Mouse (Mus musculus) liver, embryonic 12.5 days (tissue): ENCODE results near the gene Rnaseh2a. TPM values are rescaled to one million over a fixed set of nuclear protein-coding genes. Genes with fewer than 3 reads are reported as not detected.

ENCODE experiments used
- ATAC-seq: fragments of 200-750 bp; cut with Nextera tagmentation; 2 replicates; pipeline ENCODE4 v1.8.0; 2017; ENCODE audit warnings: moderate number of reproducible peaks, mild to moderate bottlenecking, moderate library complexity
- H3K27ac ChIP-seq: fragments of 300-500 bp; sonication (generic); 2 replicates; pipeline ENCODE4 v1.5.1; 2016; ENCODE audit warnings: mild to moderate bottlenecking
- H3K27me3 ChIP-seq: fragments of 300-500 bp; sonication (generic); replicated peaks from 2 replicates; pipeline ENCODE4 v1.6.1; 2016; ENCODE audit warnings: mild to moderate bottlenecking, moderate library complexity
- H3K36me3 ChIP-seq: fragments of 300-500 bp; sonication (generic); 2 replicates; pipeline ENCODE4 v1.6.1; 2016; ENCODE audit warnings: mild to moderate bottlenecking, moderate library complexity
- H3K4me1 ChIP-seq: fragments of 300-500 bp; sonication (generic); 2 replicates; pipeline ENCODE4 v1.6.1; 2016
- H3K4me2 ChIP-seq: fragments of 300-500 bp; sonication (generic); 2 replicates; pipeline ENCODE4 v1.6.1; 2016; ENCODE audit warnings: mild to moderate bottlenecking, moderate library complexity
- H3K4me3 ChIP-seq: fragments of 300-500 bp; sonication (generic); 2 replicates; pipeline ENCODE4 v1.5.1; 2016; ENCODE audit warnings: mild to moderate bottlenecking, moderate library complexity
- H3K9ac ChIP-seq: fragments of 300-500 bp; sonication (generic); 2 replicates; pipeline ENCODE4 v1.6.1; 2016; ENCODE audit warnings: mild to moderate bottlenecking, moderate library complexity
- H3K9me3 ChIP-seq: fragments of 300-500 bp; sonication (generic); replicated peaks from 2 replicates; pipeline ENCODE4 v1.6.1; 2016; ENCODE audit warnings: mild to moderate bottlenecking, moderate library complexity
- WGBS: fragments of 180-500 bp; shearing (Covaris S2); methylation state at CpG from one replicate; pipeline ENCODE4 v1.1.7; 2016; ENCODE audit not compliant: insufficient replicate concordance; 5-methylcytosine and 5-hydroxymethylcytosine counted together
- microRNA-seq: library from miRNA; unstranded; fragments of <30 nt; microRNA quantifications from one replicate; pipeline ENCODE4, GENCODE M21; 2017
- polyA plus RNA-seq: library from polyadenylated mRNA; unstranded; fragments of >200 nt; fragmentation: Nextera tagmentation; extraction: Ambion mirVana; gene quantifications from 2 replicates; pipeline ENCODE4 v1.2.1, GENCODE M21; 2016

Rnaseh2a gene
- polyA plus RNA-seq, 1 experiment from 2014 or later = 150 TPM

GRCm38 (mm10) chr8:84907493-84907892 is 62.1 kb downstream of the Rnaseh2a start:
- H3K36me3 ChIP-seq = peaks cover 66% of the 10 kb centered on the region
- no peak overlapping the region for H3K4me3 ChIP-seq
- no peak overlapping the region for H3K9ac ChIP-seq
- peak overlapping the region; percentile 93 for H3K4me2 ChIP-seq
- H3K9me3 ChIP-seq = no peaks in the 10 kb centered on the region
- WGBS = 62% methylated on average over 8 of the region's 8 CpGs
- ATAC-seq = no peak
- peak overlapping the region; percentile 90 for H3K27ac ChIP-seq
- peaks cover 68% of the 10 kb centered on the region for H3K4me1 ChIP-seq
- H3K27me3 ChIP-seq = peaks cover 25% of the 10 kb centered on the region

DNA sequence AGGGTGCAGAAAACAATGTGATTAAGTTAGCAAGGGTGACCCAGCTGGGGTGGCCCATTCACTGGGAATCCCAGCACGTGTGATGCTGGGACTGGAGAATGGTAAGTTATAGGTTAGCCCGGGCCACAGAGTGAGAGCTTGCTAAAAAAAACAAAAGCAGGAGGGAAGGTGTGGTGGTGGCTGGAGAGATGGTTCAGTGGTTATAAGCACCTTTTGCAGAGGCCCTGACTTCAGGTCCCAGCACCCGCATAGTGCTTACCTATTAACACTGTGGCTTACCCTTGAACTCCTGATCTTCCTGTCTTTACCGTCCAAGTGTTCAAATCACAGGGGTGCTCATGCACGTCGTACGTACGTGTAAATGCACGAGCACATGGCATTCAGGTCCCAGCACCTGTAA is 62.5 kb downstream of the Rnaseh2a start:
- H3K4me2 ChIP-seq = peak overlapping the region; percentile 93; the same call in 1 of the 2 replicates
- H3K4me3 ChIP-seq = no peak overlapping the region
- H3K27ac ChIP-seq = peak overlapping the region; percentile 90
- WGBS = 87% methylated on average over 9 of the region's 9 CpGs
- peaks cover 20% of the 10 kb centered on the region for H3K27me3 ChIP-seq
- ATAC-seq = no peak
- H3K4me1 ChIP-seq = peaks cover 64% of the 10 kb centered on the region
- no peaks in the 10 kb centered on the region for H3K9me3 ChIP-seq
- H3K36me3 ChIP-seq = peaks cover 66% of the 10 kb centered on the region
- H3K9ac ChIP-seq = no peak overlapping the region

Small RNA genes within 50 kb of the gene (microRNA-seq; reads per million reads assigned to microRNA genes)
- not detected for gene Gm24197

Other genes with a start within 250 kb of the Rnaseh2a start
- gene G430095P16Rik, start 246.8 kb downstream of the Rnaseh2a start, polyA plus RNA-seq = 11.0 and 12.0 TPM in 2 replicates
- 2.8 and 2.9 TPM in 2 replicates for gene Nfix, start 169.4 kb downstream of the Rnaseh2a start, polyA plus RNA-seq
- 3.4 and 4.3 TPM in 2 replicates for gene Dand5, start 146.9 kb downstream of the Rnaseh2a start, polyA plus RNA-seq
- 69.9 and 71.0 TPM in 2 replicates for gene Gadd45gip1, start 138.2 kb downstream of the Rnaseh2a start, polyA plus RNA-seq
- 274 and 281 TPM in 2 replicates for gene Rad23a, start 129.1 kb downstream of the Rnaseh2a start, polyA plus RNA-seq
- 590 and 610 TPM in 2 replicates for gene Calr, start 122.8 kb downstream of the Rnaseh2a start, polyA plus RNA-seq
- 96.3 and 98.6 TPM in 2 replicates for gene Farsa, start 112.8 kb downstream of the Rnaseh2a start, polyA plus RNA-seq
- 110 TPM in 2 replicates for gene Syce2, start 97.7 kb downstream of the Rnaseh2a start, polyA plus RNA-seq
- gene Gcdh, start 75.8 kb downstream of the Rnaseh2a start, polyA plus RNA-seq = 41.1 and 44.3 TPM in 2 replicates
- gene Klf1, start 67.8 kb downstream of the Rnaseh2a start, polyA plus RNA-seq = 517 and 552 TPM in 2 replicates
- gene Dnase2a, start 61.2 kb downstream of the Rnaseh2a start, polyA plus RNA-seq = 10.8 and 11.4 TPM in 2 replicates
- gene Mast1, start 32.4 kb downstream of the Rnaseh2a start, polyA plus RNA-seq = 0.18 TPM in 2 replicates
- 0.39 and 0.60 TPM in 2 replicates for gene Rtbdn, start 22.8 kb downstream of the Rnaseh2a start, polyA plus RNA-seq
- gene Gm49661, start 334 bp downstream of the Rnaseh2a start, polyA plus RNA-seq = 1.1 TPM in 1 of 2 replicates, not detected in the other
- gene Prdx2, start 180 bp downstream of the Rnaseh2a start, polyA plus RNA-seq = 1,859 and 1,895 TPM in 2 replicates
- 18.0 and 18.3 TPM in 2 replicates for gene Junb, start 9.0 kb upstream of the Rnaseh2a start, polyA plus RNA-seq
- gene Hook2, start 20.8 kb upstream of the Rnaseh2a start, polyA plus RNA-seq = 10.8 and 10.9 TPM in 2 replicates
- gene Best2, start 44.8 kb upstream of the Rnaseh2a start, polyA plus RNA-seq = not detected in 2 replicates
- 85.8 and 87.3 TPM in 2 replicates for gene Asna1, start 55.5 kb upstream of the Rnaseh2a start, polyA plus RNA-seq
- gene Trir, start 57.1 kb upstream of the Rnaseh2a start, polyA plus RNA-seq = 133 and 139 TPM in 2 replicates
- gene Tnpo2, start 67.1 kb upstream of the Rnaseh2a start, polyA plus RNA-seq = 31.1 and 32.3 TPM in 2 replicates
- 8.5 and 9.5 TPM in 2 replicates for gene Fbxw9, start 90.3 kb upstream of the Rnaseh2a start, polyA plus RNA-seq
- gene Gm5741, start 98.2 kb upstream of the Rnaseh2a start, polyA plus RNA-seq = 0.80 TPM in 1 of 2 replicates, not detected in the other
- 51.6 and 52.3 TPM in 2 replicates for gene Dhps, start 102.0 kb upstream of the Rnaseh2a start, polyA plus RNA-seq
- gene Wdr83os, start 111.0 kb upstream of the Rnaseh2a start, polyA plus RNA-seq = 80.1 and 87.7 TPM in 2 replicates
- gene Wdr83, start 111.5 kb upstream of the Rnaseh2a start, polyA plus RNA-seq = 30.8 and 33.1 TPM in 2 replicates
- gene Man2b1, start 113.5 kb upstream of the Rnaseh2a start, polyA plus RNA-seq = 23.5 and 26.7 TPM in 2 replicates
- 0.35 and 0.66 TPM in 2 replicates for gene Zfp791, start 153.3 kb upstream of the Rnaseh2a start, polyA plus RNA-seq
- gene Cks1brt, start 182.2 kb upstream of the Rnaseh2a start, polyA plus RNA-seq = not detected in 2 replicates